Comparison of ENCODE assay signal across 8 mouse cellular contexts in genomic region chr14:4726038-4726880, GRCm38 (mm10). TPM values are rescaled to one million over a fixed set of nuclear protein-coding genes. Genes with fewer than 3 reads are reported as not detected.
A peak's percentile ranks its signal among the peaks of the same experiment; 100 is the strongest.
DNase-seq lines count a peak whose midpoint lies in the region; ATAC-seq lines count a peak whose summit lies in the region.
"Not testable (repeated sequence)": the region's sequence is repeated elsewhere in the genome, so short reads cannot be mapped to it uniquely, and the experiment has no call there.

TSS of gene Gm3252 (plus strand) at chr14:4726775.

- not testable (repeated sequence) for H3K9me3 ChIP-seq in embryonic facial prominence, embryonic 10.5 days; forebrain, embryonic 15.5 days; heart, embryonic 15.5 days (replicated peaks); limb, embryonic 11.5 days (ENCODE audit: control insufficient read depth, low read length); midbrain, embryonic 10.5 days (replicated peaks); neural tube, embryonic 13.5 days

- H3K4me3 ChIP-seq in embryonic facial prominence, embryonic 10.5 days: peak within 1 kb of the TSS; percentile 49
- H3K4me3 ChIP-seq in forebrain, embryonic 15.5 days: peak within 1 kb of the TSS; percentile 35
- peak within 1 kb of the TSS; percentile 30 for H3K4me3 ChIP-seq in heart, embryonic 15.5 days
- H3K4me3 ChIP-seq in limb, embryonic 11.5 days (ENCODE audit: low read depth, low read length): peak within 1 kb of the TSS; percentile 14
- peak within 1 kb of the TSS; percentile 46 for H3K4me3 ChIP-seq in midbrain, embryonic 10.5 days
- H3K4me3 ChIP-seq in neural tube, embryonic 13.5 days: peak within 1 kb of the TSS; percentile 33

- under 1% methylated on average over 28 of the region's 47 CpGs for WGBS in embryonic facial prominence, embryonic 10.5 days
- WGBS in forebrain, embryonic 15.5 days: 0% methylated on average over 8 of the region's 47 CpGs
- WGBS in heart, embryonic 15.5 days: 2% methylated on average over 18 of the region's 47 CpGs
- WGBS in limb, embryonic 11.5 days: 0% methylated on average over 3 of the region's 47 CpGs
- WGBS in midbrain, embryonic 10.5 days: 2% methylated on average over 8 of the region's 47 CpGs
- 0% methylated on average over 6 of the region's 47 CpGs for WGBS in neural tube, embryonic 13.5 days

- H3K9ac ChIP-seq in forebrain, embryonic 15.5 days (replicated peaks): peak within 1 kb of the TSS; percentile 37; the same call in 1 of the 2 replicates
- H3K9ac ChIP-seq in heart, embryonic 15.5 days; limb, embryonic 11.5 days (ENCODE audit: low read length): not testable (repeated sequence)
- 0 out of 2 replicates have a peak within 1 kb of the TSS, but pooled peaks have one; percentile 43 for H3K9ac ChIP-seq in neural tube, embryonic 13.5 days

- peak; percentile 56 for DNase-seq in ES-CJ7 (ENCODE audit: low read depth, low spot score)
- DNase-seq in embryonic facial prominence, embryonic 10.5 days (ENCODE audit: low spot score): peak; percentile 10
- DNase-seq in limb, embryonic 11.5 days (ENCODE audit: low spot score): peak; percentile 10
- DNase-seq in midbrain, embryonic 10.5 days (ENCODE audit: low spot score): peak; percentile 10

- H3K36me3 ChIP-seq in embryonic facial prominence, embryonic 10.5 days (replicated peaks); forebrain, embryonic 15.5 days; heart, embryonic 15.5 days; limb, embryonic 11.5 days (ENCODE audit: control insufficient read depth, insufficient read depth, low read length); midbrain, embryonic 10.5 days; neural tube, embryonic 13.5 days: not testable (repeated sequence)

- ATAC-seq in forebrain, embryonic 15.5 days (replicated peaks); heart, embryonic 15.5 days (replicated peaks; ENCODE audit: insufficient number of reproducible peaks, insufficient read depth, low FRiP score, low read depth); inflammation-experienced regulatory T-cells, adult 6 months; limb, embryonic 11.5 days (ENCODE audit: insufficient number of reproducible peaks, low FRiP score, low TSS enrichment, low read depth); neural tube, embryonic 13.5 days (ENCODE audit: low read depth): not testable (repeated sequence)

- not testable (repeated sequence) for H3K27ac ChIP-seq in embryonic facial prominence, embryonic 10.5 days (replicated peaks); forebrain, embryonic 15.5 days (replicated peaks); heart, embryonic 15.5 days; limb, embryonic 11.5 days (replicated peaks; ENCODE audit: low read depth, low read length); midbrain, embryonic 10.5 days (replicated peaks); neural tube, embryonic 13.5 days (replicated peaks)

- H3K4me2 ChIP-seq in forebrain, embryonic 15.5 days (replicated peaks): peak within 1 kb of the TSS; percentile 43
- H3K4me2 ChIP-seq in heart, embryonic 15.5 days: peak within 1 kb of the TSS; percentile 51
- H3K4me2 ChIP-seq in limb, embryonic 11.5 days (ENCODE audit: low read depth, severe bottlenecking): peak within 1 kb of the TSS; percentile 20
- peak within 1 kb of the TSS; percentile 49 for H3K4me2 ChIP-seq in neural tube, embryonic 13.5 days

- H3K4me1 ChIP-seq in embryonic facial prominence, embryonic 10.5 days; forebrain, embryonic 15.5 days; heart, embryonic 15.5 days (replicated peaks); limb, embryonic 11.5 days (ENCODE audit: control insufficient read depth, insufficient read depth, low read length); midbrain, embryonic 10.5 days; neural tube, embryonic 13.5 days (replicated peaks): not testable (repeated sequence)

- not testable (repeated sequence) for H3K27me3 ChIP-seq in embryonic facial prominence, embryonic 10.5 days (replicated peaks; ENCODE audit: low read depth, poor library complexity, severe bottlenecking); forebrain, embryonic 15.5 days; heart, embryonic 15.5 days; limb, embryonic 11.5 days (ENCODE audit: control insufficient read depth, insufficient read depth, low read length); midbrain, embryonic 10.5 days (ENCODE audit: low read depth, poor library complexity, severe bottlenecking); neural tube, embryonic 13.5 days

RNA-seq across cellular contexts. Expression of gene Gm3252, which starts in this region (rescaled TPM):
- 0.51 and 0.60 TPM in 2 replicates for polyA plus RNA-seq in embryonic facial prominence, embryonic 10.5 days (2016; fragmentation: Nextera tagmentation; extraction: Ambion mirVana)
- 1.9 and 2.3 TPM in 2 replicates for polyA plus RNA-seq in forebrain, embryonic 15.5 days (2015; fragmentation: Nextera tagmentation; extraction: Ambion mirVana)
- 0.36 and 0.40 TPM in 2 replicates for polyA plus RNA-seq in heart, embryonic 15.5 days (2015; fragmentation: Nextera tagmentation; extraction: Ambion mirVana)
- 10 to 100 TPM in 2 of 3 experiments, 1 to 10 TPM in 1; 3.9 to 20.4 (median 11.7) TPM for polyA plus RNA-seq in inflammation-experienced regulatory T-cells, adult 6 months (2017; shearing (Covaris generic))
- polyA plus RNA-seq in limb, embryonic 11.5 days (2014; fragmentation: Nextera tagmentation; extraction: Ambion mirVana): 0.15 and 0.16 TPM in 2 replicates
- 0.31 and 0.33 TPM in 2 replicates for polyA plus RNA-seq in midbrain, embryonic 10.5 days (2016; fragmentation: Nextera tagmentation; extraction: Ambion mirVana)
- 1.6 and 2.2 TPM in 2 replicates for polyA plus RNA-seq in neural tube, embryonic 13.5 days (2015; fragmentation: Nextera tagmentation; extraction: Ambion mirVana)

Comparison
In these comparisons a context has a peak if more than half of its experiments do, and no peak if none do; other contexts are left out.
1. Peak in DNase-seq and H3K4me3 ChIP-seq in embryonic facial prominence, embryonic 10.5 days; RNA of the gene not detected or under 1 TPM.
2. Peak in DNase-seq, H3K4me3 ChIP-seq and H3K4me2 ChIP-seq in limb, embryonic 11.5 days; RNA of the gene not detected or under 1 TPM.
3. Peak in DNase-seq and H3K4me3 ChIP-seq in midbrain, embryonic 10.5 days; RNA of the gene not detected or under 1 TPM.